Mouse (Mus musculus): ENCODE measurements around the gene Pnkd.

GRCm38 (mm10) chr1:74401015-74401702, 116.4 kb downstream of the Pnkd start:
- TF ChIP-seq CTCF (IDR thresholded peaks at IDR 0.05; ENCODE audit: low read depth, low read length): no peak
- TF ChIP-seq POLR2A (IDR thresholded peaks at IDR 0.05; ENCODE audit: borderline replicate concordance, low read depth, low read length): no peak

All from bone marrow macrophage, adult 2 months (primary cell).